Mouse (Mus musculus): ENCODE data around the gene Ncapd3. TPM values are rescaled to one million over a fixed set of nuclear protein-coding genes. Genes with fewer than 3 reads are reported as not detected.
A peak's percentile ranks its signal among the peaks of the same experiment; 100 is the strongest.

Gene Ncapd3
- polyA plus RNA-seq, 1 experiment from 2014 or later = 36.9 TPM

GRCm38 (mm10) chr9:27005933-27006332 is 24.0 kb upstream of the Ncapd3 start:
- WGBS = 96% methylated on average over 1 of the region's 1 CpGs
- Histone ChIP-seq H3K9me3 (replicated peaks) (no peaks in the 10 kb centered on the region), H3K27me3 (ENCODE audit: low read depth, poor library complexity, severe bottlenecking) (no peaks in the 10 kb centered on the region), H3K27ac (replicated peaks) (no peak overlapping the region), H3K4me1 (peaks cover 7% of the 10 kb centered on the region), H3K36me3 (peaks cover 88% of the 10 kb centered on the region), H3K4me3 (no peak overlapping the region)
- DNase-seq (ENCODE audit: low spot score) = no peak

GRCm38 (mm10) chr9:27006866-27007265 is 23.1 kb upstream of the Ncapd3 start:
- Histone ChIP-seq H3K4me3 (no peak overlapping the region), H3K27ac (replicated peaks) (no peak overlapping the region), H3K4me1 (no peaks in the 10 kb centered on the region), H3K27me3 (ENCODE audit: low read depth, poor library complexity, severe bottlenecking) (no peaks in the 10 kb centered on the region), H3K36me3 (peaks cover 96% of the 10 kb centered on the region), H3K9me3 (replicated peaks) (no peaks in the 10 kb centered on the region)
- DNase-seq (ENCODE audit: low spot score) = no peak
- WGBS = 90% methylated on average over 5 of the region's 5 CpGs

- no peak overlapping the region for H3K4me3 ChIP-seq
- H3K27me3 ChIP-seq (ENCODE audit: low read depth, poor library complexity, severe bottlenecking) = no peaks in the 10 kb centered on the region
- no peak for DNase-seq (ENCODE audit: low spot score)
- H3K27ac ChIP-seq (replicated peaks) = no peak overlapping the region
- no peaks in the 10 kb centered on the region for H3K4me1 ChIP-seq
- no peaks in the 10 kb centered on the region for H3K9me3 ChIP-seq (replicated peaks)
- 83% methylated on average over 5 of the region's 5 CpGs for WGBS
- peaks cover 98% of the 10 kb centered on the region for H3K36me3 ChIP-seq
Observed at GRCm38 (mm10) chr9:27009231-27009630, 20.7 kb upstream of the Ncapd3 start.

- 90% methylated on average over 4 of the region's 4 CpGs for WGBS
- H3K36me3 ChIP-seq = peaks cover 98% of the 10 kb centered on the region
- H3K27me3 ChIP-seq (ENCODE audit: low read depth, poor library complexity, severe bottlenecking) = no peaks in the 10 kb centered on the region
- no peak for DNase-seq (ENCODE audit: low spot score)
- H3K4me1 ChIP-seq = no peaks in the 10 kb centered on the region
- no peaks in the 10 kb centered on the region for H3K9me3 ChIP-seq (replicated peaks)
- H3K27ac ChIP-seq (replicated peaks) = no peak overlapping the region
- H3K4me3 ChIP-seq = no peak overlapping the region
Observed at GRCm38 (mm10) chr9:27011572-27011971, 18.4 kb upstream of the Ncapd3 start.

- Histone ChIP-seq H3K4me1 (no peaks in the 10 kb centered on the region), H3K27me3 (ENCODE audit: low read depth, poor library complexity, severe bottlenecking) (no peaks in the 10 kb centered on the region), H3K9me3 (replicated peaks) (no peaks in the 10 kb centered on the region), H3K36me3 (peaks cover 82% of the 10 kb centered on the region), H3K4me3 (no peak overlapping the region), H3K27ac (replicated peaks) (no peak overlapping the region)
- no peak for DNase-seq (ENCODE audit: low spot score)
- WGBS = 93% methylated on average over 10 of the region's 10 CpGs
Observed at GRCm38 (mm10) chr9:27018961-27019360, 11.0 kb upstream of the Ncapd3 start.

- H3K4me1 ChIP-seq = peaks cover 17% of the 10 kb centered on the region
Observed at GRCm38 (mm10) chr9:27023681-27024080, 6.3 kb upstream of the Ncapd3 start.

GRCm38 (mm10) chr9:27026708-27027107 is 3.3 kb upstream of the Ncapd3 start:
- no peak for DNase-seq (ENCODE audit: low spot score)
- 92% methylated on average over 1 of the region's 1 CpGs for WGBS
- Histone ChIP-seq H3K4me3 (no peak overlapping the region), H3K27ac (replicated peaks) (no peak overlapping the region), H3K9me3 (replicated peaks) (no peaks in the 10 kb centered on the region), H3K36me3 (peaks cover 20% of the 10 kb centered on the region), H3K4me1 (peaks cover 29% of the 10 kb centered on the region), H3K27me3 (ENCODE audit: low read depth, poor library complexity, severe bottlenecking) (no peaks in the 10 kb centered on the region)

More at GRCm38 (mm10) chr9:27023681-27024080, 6.3 kb upstream of the Ncapd3 start:
- no peaks in the 10 kb centered on the region for H3K9me3 ChIP-seq (replicated peaks)
- no peak overlapping the region for H3K4me3 ChIP-seq
- peaks cover 39% of the 10 kb centered on the region for H3K36me3 ChIP-seq
- H3K27ac ChIP-seq (replicated peaks) = no peak overlapping the region
- DNase-seq (ENCODE audit: low spot score) = no peak
- WGBS = 93% methylated on average over 4 of the region's 4 CpGs
- H3K27me3 ChIP-seq (ENCODE audit: low read depth, poor library complexity, severe bottlenecking) = no peaks in the 10 kb centered on the region

GRCm38 (mm10) chr9:27029022-27029827 is 750 bp upstream of the Ncapd3 start:
- H3K36me3 ChIP-seq = 0 out of 2 replicates have a peak, but pooled peaks cover 7% of the 10 kb centered on the region
- H3K27me3 ChIP-seq (ENCODE audit: low read depth, poor library complexity, severe bottlenecking) = no peaks in the 10 kb centered on the region
- DNase-seq (ENCODE audit: low spot score) = no peak
- peak overlapping the region; percentile 94 for H3K27ac ChIP-seq (replicated peaks)
- H3K4me1 ChIP-seq = peaks cover 38% of the 10 kb centered on the region
- peak overlapping the region; percentile 99 for H3K4me3 ChIP-seq
- no peaks in the 10 kb centered on the region for H3K9me3 ChIP-seq (replicated peaks)
- under 1% methylated on average over 50 of the region's 52 CpGs for WGBS

GRCm38 (mm10) chr9:27030763-27031100 is 757 bp downstream of the Ncapd3 start:
- under 1% methylated on average over 17 of the region's 17 CpGs for WGBS
- H3K9me3 ChIP-seq (replicated peaks) = no peaks in the 10 kb centered on the region
- H3K27ac ChIP-seq (replicated peaks) = peak overlapping the region; percentile 94

GRCm38 (mm10) chr9:27043892-27044291 is 13.9 kb downstream of the Ncapd3 start:
- no peaks in the 10 kb centered on the region for H3K4me1 ChIP-seq
- peaks cover 99% of the 10 kb centered on the region for H3K36me3 ChIP-seq
- WGBS = 90% methylated on average over 5 of the region's 5 CpGs
- no peak overlapping the region for H3K27ac ChIP-seq (replicated peaks)
- no peak for DNase-seq (ENCODE audit: low spot score)
- H3K4me3 ChIP-seq = no peak overlapping the region
- no peaks in the 10 kb centered on the region for H3K9me3 ChIP-seq (replicated peaks)
- H3K27me3 ChIP-seq (ENCODE audit: low read depth, poor library complexity, severe bottlenecking) = no peaks in the 10 kb centered on the region

More at GRCm38 (mm10) chr9:27030763-27031100, 757 bp downstream of the Ncapd3 start:
- H3K4me1 ChIP-seq = peaks cover 38% of the 10 kb centered on the region
- H3K36me3 ChIP-seq = peaks cover 11% of the 10 kb centered on the region; the same call in 1 of the 2 replicates
- H3K4me3 ChIP-seq = peak overlapping the region; percentile 99
- no peaks in the 10 kb centered on the region for H3K27me3 ChIP-seq (ENCODE audit: low read depth, poor library complexity, severe bottlenecking)
- DNase-seq (ENCODE audit: low spot score) = no peak

- H3K4me3 ChIP-seq = no peak overlapping the region
- no peaks in the 10 kb centered on the region for H3K27me3 ChIP-seq (ENCODE audit: low read depth, poor library complexity, severe bottlenecking)
- 93% methylated on average over 2 of the region's 2 CpGs for WGBS
- H3K9me3 ChIP-seq (replicated peaks) = no peaks in the 10 kb centered on the region
- DNase-seq (ENCODE audit: low spot score) = no peak
- no peak overlapping the region for H3K27ac ChIP-seq (replicated peaks)
- no peaks in the 10 kb centered on the region for H3K4me1 ChIP-seq
- peaks cover 97% of the 10 kb centered on the region for H3K36me3 ChIP-seq
Observed at GRCm38 (mm10) chr9:27049492-27049891, 19.5 kb downstream of the Ncapd3 start.

GRCm38 (mm10) chr9:27058341-27058740 is 28.4 kb downstream of the Ncapd3 start:
- Histone ChIP-seq H3K4me1 (no peaks in the 10 kb centered on the region), H3K4me3 (no peak overlapping the region), H3K36me3 (peaks cover 97% of the 10 kb centered on the region), H3K27ac (replicated peaks) (no peak overlapping the region), H3K9me3 (replicated peaks) (no peaks in the 10 kb centered on the region), H3K27me3 (ENCODE audit: low read depth, poor library complexity, severe bottlenecking) (no peaks in the 10 kb centered on the region)
- no peak for DNase-seq (ENCODE audit: low spot score)
- 97% methylated on average over 5 of the region's 5 CpGs for WGBS

GRCm38 (mm10) chr9:27070895-27071294 is 40.9 kb downstream of the Ncapd3 start:
- Histone ChIP-seq H3K4me1 (no peaks in the 10 kb centered on the region), H3K27me3 (ENCODE audit: low read depth, poor library complexity, severe bottlenecking) (no peaks in the 10 kb centered on the region), H3K4me3 (no peak overlapping the region), H3K36me3 (peaks cover 99% of the 10 kb centered on the region), H3K9me3 (replicated peaks) (no peaks in the 10 kb centered on the region), H3K27ac (replicated peaks) (no peak overlapping the region)
- DNase-seq (ENCODE audit: low spot score) = no peak
- 91% methylated on average over 4 of the region's 4 CpGs for WGBS
